Mouse (Mus musculus) heart, adult 18-20 months (tissue): ENCODE measurements around the gene Tbrg4. TPM values are rescaled to one million over a fixed set of nuclear protein-coding genes. Genes with fewer than 3 reads are reported as not detected.

ENCODE experiments used
- DNase-seq, 2 experiments: peaks; one replicate each; pipeline ENCODE4 v3.0.0; 2021 to 2022; ENCODE audit warnings: mixed read lengths in 1 of 2
- total RNA-seq, 2 experiments: library from RNA; stranded (reverse); gene quantifications; 2 replicates each; pipeline ENCODE4 v1.2.3; 2021

The Tbrg4 gene
- total RNA-seq, 2 experiments from 2014 or later = 103 to 107 TPM

DNA sequence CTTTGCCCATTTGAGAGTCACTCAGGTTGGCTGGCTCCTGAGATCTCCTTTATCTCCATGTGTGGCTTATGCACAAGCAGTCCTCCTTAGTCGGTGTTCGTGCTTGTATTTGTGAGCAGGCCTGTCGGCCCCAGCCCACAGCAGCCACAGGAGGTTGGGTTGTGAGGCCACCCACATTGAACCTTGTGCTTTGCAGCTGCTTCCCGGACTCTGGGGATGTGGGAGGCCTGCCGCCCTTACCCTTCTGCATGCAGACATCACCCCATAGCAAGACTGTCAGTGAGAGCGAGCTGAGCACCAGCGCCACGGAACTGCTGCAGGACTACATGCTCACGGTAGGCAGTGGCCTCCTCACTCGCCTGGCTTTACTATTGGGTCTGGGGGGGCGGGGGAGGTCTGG, 32.5 kb downstream of the Tbrg4 start:
- no peak for DNase-seq

DNA sequence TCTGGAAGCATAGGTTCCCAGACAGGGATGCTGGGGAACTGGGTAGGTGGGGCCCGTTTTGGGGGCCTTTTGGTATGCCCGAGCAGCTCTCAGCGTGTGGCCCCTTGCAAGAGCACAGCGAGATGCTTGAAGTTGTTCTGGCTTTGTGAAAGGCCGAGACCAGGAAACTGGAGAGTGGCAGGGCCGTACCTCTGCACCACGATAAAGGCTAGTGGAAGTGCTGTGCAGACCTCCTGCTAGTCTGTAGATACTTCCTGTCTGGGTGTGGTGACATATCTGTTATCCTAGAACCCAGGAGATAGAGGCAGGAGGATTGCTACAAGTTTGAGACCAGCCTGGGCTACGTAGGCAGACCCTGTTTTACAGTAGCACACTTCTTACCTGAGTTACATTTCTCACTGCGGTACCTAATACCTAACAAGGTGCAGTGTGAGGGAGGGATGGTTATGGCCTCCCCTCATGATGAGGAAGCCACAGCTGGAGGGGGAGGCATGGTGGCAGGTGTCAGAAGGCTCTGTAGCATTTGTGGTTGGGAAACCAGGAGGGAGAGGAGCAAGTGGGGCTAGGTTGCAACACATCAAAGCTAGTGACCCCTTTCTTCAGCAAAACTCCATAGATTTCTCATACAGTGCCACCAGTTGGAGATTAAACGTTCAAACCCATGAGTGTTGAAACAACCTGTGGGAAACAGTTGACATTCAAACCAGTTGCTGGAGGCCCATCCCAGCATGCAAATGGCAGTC, 34.8 kb downstream of the Tbrg4 start:
- DNase-seq = no peak

DNA sequence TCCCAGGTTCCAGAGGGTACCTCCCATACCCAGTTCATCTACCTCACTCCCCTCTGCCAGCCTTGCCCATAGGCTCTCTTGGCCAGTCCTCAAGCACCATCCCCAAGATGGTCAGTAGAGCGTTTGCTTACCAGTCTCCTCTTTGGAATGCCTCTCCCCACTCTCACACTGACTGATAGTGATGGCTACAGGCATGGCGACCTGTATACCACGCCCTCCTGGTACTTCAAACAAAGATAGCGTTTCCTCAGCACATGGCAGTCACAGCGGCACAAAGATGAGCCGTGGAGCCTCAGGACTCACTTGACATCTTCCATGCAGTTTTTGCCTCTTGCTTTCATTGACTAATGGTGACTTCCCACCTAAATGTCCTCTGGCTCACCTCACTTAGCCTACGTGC, 36.0 kb downstream of the Tbrg4 start:
- no peak for DNase-seq

DNA sequence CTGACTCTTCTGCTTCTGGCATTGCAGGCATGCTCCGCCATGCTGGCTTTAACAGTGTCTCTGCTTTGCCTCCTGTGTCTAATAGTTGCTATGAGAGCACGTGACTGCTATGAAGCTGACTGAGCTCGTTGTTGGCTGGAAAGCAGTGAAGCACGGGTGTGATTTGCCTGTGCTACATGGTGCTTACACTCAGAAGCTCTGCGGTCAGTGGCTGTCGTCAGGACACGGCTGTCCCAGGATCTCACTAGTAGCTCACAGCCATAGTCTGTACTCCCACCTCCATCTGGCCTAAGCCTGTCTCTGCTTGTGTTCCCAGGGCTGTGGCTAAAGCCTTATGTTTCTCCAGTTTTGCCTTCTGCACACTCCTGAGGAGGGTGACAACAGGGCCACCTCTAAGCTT, 37.6 kb downstream of the Tbrg4 start:
- no peak for DNase-seq

DNA sequence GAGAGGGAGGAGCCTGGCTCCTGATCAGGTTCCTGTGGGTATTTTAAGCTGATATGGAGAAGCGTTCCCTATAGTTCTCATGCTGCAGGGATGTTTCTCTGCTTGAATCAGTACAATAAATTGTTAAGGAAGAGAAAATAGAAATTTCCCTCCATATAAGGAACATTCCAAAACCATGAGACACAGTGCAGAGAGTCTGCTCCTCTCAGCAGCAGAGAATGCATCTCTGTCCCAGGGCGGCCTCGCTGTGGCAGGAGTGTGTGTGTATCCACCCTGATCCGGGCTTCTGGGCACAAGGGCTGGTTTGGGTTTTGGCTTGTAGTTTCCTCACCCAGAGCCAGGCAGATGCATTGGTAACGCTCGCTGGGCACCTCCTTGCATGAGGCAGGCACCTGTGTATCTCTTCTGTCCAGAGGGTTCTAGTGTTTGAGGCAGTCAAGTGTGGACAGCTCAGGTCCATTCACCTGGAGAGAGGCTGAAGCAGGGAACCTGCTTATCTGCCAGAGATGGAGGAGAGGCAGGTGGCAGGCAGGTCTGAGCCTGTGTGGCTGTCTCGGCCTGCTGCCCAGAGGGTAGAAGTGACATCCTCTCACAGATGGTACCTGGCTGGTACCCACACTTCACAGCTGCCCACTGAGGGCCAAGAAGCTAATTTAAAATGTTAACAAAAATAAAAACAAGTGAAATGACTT, 38.5 kb downstream of the Tbrg4 start:
- no peak for DNase-seq

DNA sequence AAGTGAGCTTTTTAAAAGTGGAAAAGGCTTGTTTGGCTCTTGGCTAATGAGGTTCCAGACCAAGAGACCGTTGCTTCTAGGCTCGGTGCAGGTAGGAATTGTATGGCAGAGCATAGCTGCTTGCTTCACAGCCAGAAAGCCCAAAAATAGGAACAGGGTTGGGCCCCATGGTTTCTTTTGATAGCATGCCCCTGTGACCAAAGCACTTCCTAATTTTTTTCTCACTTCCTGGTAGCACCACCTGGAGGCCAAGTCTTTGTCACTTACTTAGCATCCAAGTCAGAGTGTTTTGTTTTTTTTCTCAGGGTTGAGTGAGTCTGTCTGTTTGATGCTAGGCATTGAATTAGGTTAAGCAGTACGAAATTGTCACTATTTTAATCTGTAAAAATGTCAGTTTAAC, 39.2 kb downstream of the Tbrg4 start:
- peak in 1 of 2 experiments; percentile 65 for DNase-seq

DNA sequence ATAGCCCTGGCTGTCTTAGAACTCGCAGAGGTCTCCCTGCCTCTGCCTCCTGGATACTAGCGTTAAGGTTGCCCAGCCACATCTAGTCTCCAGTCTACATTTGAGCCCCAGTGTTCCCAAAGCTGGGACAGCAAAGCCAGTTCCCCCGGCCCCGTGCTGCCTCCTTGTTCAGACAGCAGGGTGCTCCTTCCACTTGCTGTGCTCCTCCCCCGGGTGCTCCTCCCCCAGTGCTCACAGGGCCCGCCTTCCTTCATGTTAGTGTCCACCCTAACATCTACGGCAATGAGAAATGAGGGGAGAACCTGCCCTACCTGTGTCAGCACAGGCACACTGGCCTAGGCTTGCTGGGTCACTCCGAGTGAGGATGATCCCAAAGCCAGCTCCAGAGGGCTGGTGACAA, 40.1 kb downstream of the Tbrg4 start:
- no peak for DNase-seq

DNA sequence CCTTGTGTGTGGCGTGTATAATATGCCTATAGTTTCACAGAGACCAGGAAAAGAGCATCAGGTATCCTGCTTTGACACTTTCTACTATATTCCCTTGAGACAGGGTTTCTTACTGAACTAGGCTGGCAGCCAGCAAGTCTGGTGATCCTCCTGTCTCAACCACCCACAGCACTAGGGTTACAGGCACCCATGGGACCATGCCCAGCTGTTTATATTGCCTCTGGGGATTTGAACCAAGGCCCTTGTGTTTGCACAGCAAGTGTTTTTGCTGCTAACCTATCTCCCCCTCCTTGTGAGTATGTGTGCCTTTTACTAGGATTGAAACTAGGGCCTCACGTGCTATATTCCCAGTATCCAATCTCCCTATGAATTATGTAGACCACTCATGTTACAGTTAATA, 44.3 kb downstream of the Tbrg4 start:
- DNase-seq = no peak

DNA sequence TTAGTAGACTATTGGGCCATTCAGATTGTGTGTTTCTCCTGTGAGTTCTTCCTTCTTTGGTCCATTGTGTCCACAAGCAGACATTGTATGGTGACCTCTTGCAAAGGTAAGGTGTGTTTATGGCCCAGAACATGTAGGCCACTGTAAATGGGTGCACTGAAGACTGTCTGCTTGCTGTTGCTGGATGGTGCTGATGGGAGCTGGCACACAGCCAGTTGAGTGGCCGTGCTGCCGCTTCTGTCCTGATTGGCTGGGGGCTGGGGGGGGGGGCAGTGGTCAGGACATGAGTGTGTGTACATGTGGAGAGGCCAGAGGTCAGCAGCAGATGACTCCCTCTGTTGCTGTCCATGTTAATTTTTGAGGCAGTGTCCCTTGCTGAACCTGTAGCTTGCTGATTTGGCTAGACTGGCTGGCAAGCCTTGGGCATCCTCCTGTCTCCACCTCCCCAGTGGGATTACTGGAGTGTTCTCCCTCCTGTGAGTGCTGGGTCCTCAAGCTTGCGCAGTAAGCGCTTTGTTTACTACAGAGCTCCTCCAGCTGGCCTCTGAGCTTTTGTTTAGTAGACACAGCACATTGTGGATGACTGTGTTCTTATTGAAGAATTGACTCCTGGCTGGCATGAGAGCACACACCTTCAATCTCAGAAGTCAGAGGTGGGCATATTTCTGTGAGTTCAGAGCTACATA, 45.7 kb downstream of the Tbrg4 start:
- peak in 1 of 2 experiments; percentile 47 for DNase-seq

DNA sequence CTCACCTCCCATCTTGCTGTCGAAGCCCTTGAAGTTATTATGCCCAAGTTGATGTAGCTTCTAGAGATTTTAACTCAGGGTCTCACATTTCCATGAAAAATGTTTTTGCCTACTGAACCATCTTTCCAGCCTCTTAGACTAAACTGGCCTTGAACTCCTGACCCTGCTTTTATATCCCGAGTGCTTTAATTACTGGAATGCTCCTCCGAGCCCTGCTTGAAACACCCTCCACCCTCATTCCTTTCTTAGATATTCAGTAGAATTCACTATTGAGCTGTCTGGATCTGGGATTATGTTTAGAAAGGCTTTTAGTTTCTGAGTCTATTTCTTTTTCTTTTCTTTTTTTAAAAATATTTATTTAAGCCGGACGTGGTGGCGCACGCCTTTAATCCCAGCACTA, 46.5 kb downstream of the Tbrg4 start:
- no peak for DNase-seq

DNA sequence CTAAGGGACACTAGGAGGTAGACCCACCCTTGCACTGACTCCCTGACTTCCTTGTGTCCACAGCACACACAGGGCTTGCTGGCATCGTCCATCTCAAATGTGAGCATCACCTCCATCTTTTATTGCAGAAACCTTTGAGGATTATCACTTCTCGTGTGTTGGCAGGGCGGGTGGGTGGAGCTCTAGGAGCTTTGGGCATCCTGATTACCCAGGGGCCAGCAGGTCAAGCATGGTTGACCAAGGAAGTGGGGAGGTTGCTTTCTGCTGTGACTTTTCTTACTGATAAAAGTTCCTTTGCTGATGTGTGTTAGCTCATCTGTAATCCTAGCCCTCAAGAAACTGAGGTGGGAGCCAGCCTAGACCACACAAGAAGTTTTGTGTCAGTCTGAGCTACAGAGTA, 49.7 kb downstream of the Tbrg4 start:
- no peak for DNase-seq

DNA sequence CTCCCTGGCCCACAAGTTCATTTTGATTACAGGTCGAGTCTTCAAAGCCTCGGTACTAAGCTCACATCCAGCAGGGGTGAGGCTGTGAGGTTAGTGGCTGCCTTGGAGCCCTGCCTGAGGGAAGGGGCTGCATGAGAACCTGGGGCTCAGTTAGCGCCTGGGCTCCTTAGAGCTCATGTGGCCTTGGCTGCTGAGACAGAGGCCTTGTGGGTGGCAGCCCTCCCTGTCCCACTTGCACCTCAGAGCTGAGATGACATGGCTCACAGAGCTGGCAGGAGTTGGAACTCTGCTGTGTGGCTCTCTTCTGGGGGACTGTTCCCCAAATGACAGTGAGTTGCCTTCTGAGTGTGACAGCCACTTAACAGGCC, 56.5 kb downstream of the Tbrg4 start:
- no peak for DNase-seq

DNA sequence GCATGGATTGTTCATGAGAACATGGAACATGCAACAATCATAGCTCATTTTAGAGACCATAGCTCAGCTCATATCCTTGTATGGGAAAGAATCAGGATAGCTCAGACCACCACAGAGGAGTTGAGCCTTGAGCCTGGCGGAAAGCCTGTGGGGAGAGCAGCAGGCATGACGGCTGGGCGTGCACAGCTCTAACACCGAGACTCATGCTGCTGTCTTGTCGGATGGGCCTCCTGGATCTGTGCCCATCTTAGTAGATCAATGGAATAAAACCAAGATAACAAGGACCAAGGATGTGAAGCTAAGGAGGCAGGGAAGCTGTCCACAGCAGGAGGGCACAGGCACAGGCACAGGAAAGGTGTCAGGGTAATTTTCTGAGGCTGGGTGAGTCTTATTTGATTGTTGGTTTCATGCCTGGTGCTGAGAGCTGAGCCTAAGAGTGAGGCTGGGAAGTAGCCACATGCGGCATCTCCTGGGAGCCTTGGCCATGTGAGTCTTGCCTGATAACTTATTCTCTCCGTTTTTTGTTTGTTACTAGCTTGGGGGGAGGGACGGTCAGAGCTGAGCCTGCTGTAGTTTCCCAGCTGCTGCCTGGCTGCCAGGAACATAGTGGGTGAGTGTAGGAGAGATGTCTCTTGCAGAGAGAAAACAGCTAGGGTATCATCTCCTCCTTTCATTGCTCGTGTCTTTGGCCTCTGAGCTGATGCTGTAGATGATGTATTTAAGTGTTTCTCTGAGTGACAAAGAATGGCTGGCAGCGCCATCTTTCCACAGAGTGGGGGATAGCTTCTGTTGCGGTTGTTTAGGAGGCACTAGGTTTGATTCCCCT, 57.1 kb downstream of the Tbrg4 start:
- DNase-seq = peak; percentile 60 to 69

DNA sequence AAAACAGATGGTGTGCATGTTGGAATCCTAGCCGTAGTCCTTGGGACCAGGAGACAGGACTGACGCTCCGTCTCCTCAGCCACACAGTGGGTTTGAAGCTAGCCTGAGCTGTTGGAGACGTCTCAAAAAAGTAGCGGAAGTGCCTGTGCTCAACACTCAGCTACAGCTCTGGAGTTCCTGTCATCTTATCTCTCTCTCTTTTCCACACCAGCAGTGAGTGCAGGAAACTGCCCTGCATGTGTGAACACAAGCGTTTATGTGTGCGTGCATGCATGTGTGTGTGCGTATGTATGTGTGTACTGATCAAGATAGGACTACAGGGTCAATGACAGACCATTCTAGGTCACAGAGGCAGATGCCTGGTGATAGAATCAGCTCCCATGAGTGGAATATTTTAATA, 57.9 kb downstream of the Tbrg4 start:
- no peak for DNase-seq

DNA sequence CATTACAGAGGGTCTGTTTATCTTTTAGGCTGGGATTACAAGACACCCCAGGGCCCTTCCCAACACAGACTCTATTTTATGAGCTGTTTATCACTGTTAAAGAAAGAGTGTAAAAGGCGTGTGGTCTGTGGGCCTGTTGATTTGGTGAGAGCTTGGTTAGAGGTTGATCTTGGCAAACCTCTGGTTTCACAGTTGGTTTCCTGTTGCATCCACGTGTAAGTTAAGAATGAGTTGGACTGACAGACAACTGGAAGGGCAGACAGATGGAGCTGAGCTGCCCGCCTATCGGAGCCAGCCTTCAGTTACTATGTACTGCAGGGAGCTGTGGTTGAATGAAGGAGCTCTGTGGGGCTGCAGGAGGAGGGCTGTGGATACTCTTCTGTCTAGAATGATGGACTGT, 59.4 kb downstream of the Tbrg4 start:
- DNase-seq = no peak

Other genes starting within 250 kb of the Tbrg4 start
- gene Zmiz2, start 237.0 kb downstream of the Tbrg4 start, total RNA-seq = 10 to 100 TPM; 33.8 to 37.0 TPM
- 100 to 1,000 TPM; 304 to 366 TPM for gene Ppia, start 210.6 kb downstream of the Tbrg4 start, total RNA-seq
- 10 to 100 TPM; 71.4 to 86.8 TPM for gene H2afv, start 181.6 kb downstream of the Tbrg4 start, total RNA-seq
- 10 to 100 TPM; 29.5 to 31.0 TPM for gene Purb, start 150.2 kb downstream of the Tbrg4 start, total RNA-seq
- gene Myo1g, start 105.1 kb downstream of the Tbrg4 start, total RNA-seq = 1 to 10 TPM; 1.6 to 2.9 TPM
- 10 to 100 TPM; 24.7 to 26.0 TPM for gene Ccm2, start 79.2 kb downstream of the Tbrg4 start, total RNA-seq
- 1 to 10 TPM in 1 of 2 experiments, under 1 TPM in 1; 0.62 to 1.2 TPM for gene Nacad, start 20.0 kb downstream of the Tbrg4 start, total RNA-seq
- not detected for gene Wap, start 12.6 kb upstream of the Tbrg4 start, total RNA-seq
- 1 to 10 TPM; 7.6 to 7.9 TPM for gene Ramp3, start 32.5 kb upstream of the Tbrg4 start, total RNA-seq
- gene Gm11983, start 211.6 kb upstream of the Tbrg4 start, total RNA-seq = not detected